Mouse (Mus musculus) liver, embryonic 11.5 days (tissue): ENCODE data around the gene Yipf3. TPM values are rescaled to one million over a fixed set of nuclear protein-coding genes. Genes with fewer than 3 reads are reported as not detected.

ENCODE experiments used
- ATAC-seq: fragments of 200-750 bp; cut with Nextera tagmentation; replicated peaks from 2 replicates; pipeline ENCODE4 v1.8.0; 2017; ENCODE audit warnings: moderate number of reproducible peaks, mild to moderate bottlenecking, moderate TSS enrichment, moderate library complexity; ENCODE audit not compliant: low FRiP score
- DNase-seq: peaks from one replicate; pipeline ENCODE4 v3.0.0-alpha.2; 2017; ENCODE audit warnings: low spot score
- H3K27ac ChIP-seq: fragments of 300-500 bp; sonication (generic); 2 replicates; pipeline ENCODE4 v1.5.1; 2014; ENCODE audit warnings: mild to moderate bottlenecking, low read depth, low read length, control low read depth
- H3K27me3 ChIP-seq: fragments of 300-500 bp; sonication (generic); replicated peaks from 2 replicates; pipeline ENCODE4 v1.6.1; 2014; ENCODE audit warnings: low read length, mixed read lengths; ENCODE audit not compliant: control insufficient read depth, insufficient read depth
- H3K36me3 ChIP-seq: fragments of 300-500 bp; sonication (generic); 2 replicates; pipeline ENCODE4 v1.6.1; 2014; ENCODE audit warnings: mild to moderate bottlenecking, low read length, moderate library complexity, mixed read lengths; ENCODE audit not compliant: control insufficient read depth, insufficient read depth
- H3K4me1 ChIP-seq: fragments of 300-500 bp; sonication (generic); replicated peaks from 2 replicates; pipeline ENCODE4 v1.6.1; 2014; ENCODE audit warnings: low read length, mixed read lengths; ENCODE audit not compliant: control insufficient read depth, insufficient read depth
- H3K4me2 ChIP-seq: fragments of 300-500 bp; sonication (generic); 2 replicates; pipeline ENCODE4 v1.6.1; 2014; ENCODE audit warnings: mild to moderate bottlenecking, control low read depth, moderate library complexity
- H3K4me3 ChIP-seq: fragments of 300-500 bp; sonication (generic); 2 replicates; pipeline ENCODE4 v1.5.1; 2014; ENCODE audit warnings: low read depth, low read length, control low read depth
- H3K9ac ChIP-seq: fragments of 300-500 bp; sonication (generic); 2 replicates; pipeline ENCODE4 v1.6.1; 2014; ENCODE audit warnings: low read depth, low read length, control low read depth
- H3K9me3 ChIP-seq: fragments of 300-500 bp; sonication (generic); 2 replicates; pipeline ENCODE4 v1.6.1; 2016; ENCODE audit warnings: low read length, inconsistent platforms, mixed read lengths; ENCODE audit not compliant: control insufficient read depth
- WGBS: fragments of 180-500 bp; shearing (Covaris S2); extraction: QIAGEN DNeasy Blood & Tissue Kit; methylation state at CpG from one replicate; pipeline ENCODE4 v1.1.7; 2014; 5-methylcytosine and 5-hydroxymethylcytosine counted together
- polyA plus RNA-seq: library from polyadenylated mRNA; unstranded; fragments of >200 nt; fragmentation: Nextera tagmentation; extraction: Ambion mirVana; gene quantifications from 2 replicates; pipeline ENCODE4 v1.2.1, GENCODE M21; 2014

Gene Yipf3
- polyA plus RNA-seq: 65.6 and 76.7 TPM in 2 replicates

- peak within 1 kb of the TSS; percentile 95 for H3K4me3 ChIP-seq
- no peaks in the 10 kb centered on the region for H3K9me3 ChIP-seq
- H3K36me3 ChIP-seq: peaks cover 61% of the 10 kb centered on the region
- peak; percentile 92 for DNase-seq
- under 1% methylated on average over 53 of the region's 53 CpGs for WGBS
- peak within 1 kb of the TSS; percentile 87 for H3K4me2 ChIP-seq
- peak within 1 kb of the TSS; percentile 92 for H3K9ac ChIP-seq
- H3K27ac ChIP-seq: peak within 1 kb of the TSS; percentile 73
- H3K4me1 ChIP-seq: peaks cover 17% of the 10 kb centered on the region
- peak; percentile 90 for ATAC-seq
- H3K27me3 ChIP-seq: no peaks in the 10 kb centered on the region
These were observed at the start of gene Yipf3, which contains the start of gene Polr1c for GRCm38 (mm10) chr17:46247512-46248188. Yipf3 (plus strand) TSS chr17:46248080. Polr1c (minus strand) TSS chr17:46248054.

- ATAC-seq: no peak
- no peaks in the 10 kb centered on the region for H3K9me3 ChIP-seq
- peaks cover 12% of the 10 kb centered on the region for H3K4me1 ChIP-seq
- DNase-seq: no peak
- no peak overlapping the region for H3K27ac ChIP-seq
- 53% methylated on average over 6 of the region's 6 CpGs for WGBS
- peak overlapping the region; percentile 83 for H3K4me2 ChIP-seq
- peak overlapping the region; percentile 25; the same call in 1 of the 2 replicates for H3K9ac ChIP-seq
- H3K4me3 ChIP-seq: peak overlapping the region; percentile 91
- peaks cover 24% of the 10 kb centered on the region for H3K36me3 ChIP-seq
- H3K27me3 ChIP-seq: no peaks in the 10 kb centered on the region
These were observed 46.7 kb upstream of the Yipf3 start for GRCm38 (mm10) chr17:46201151-46201550.

GRCm38 (mm10) chr17:46202421-46203071 lies 45.3 kb upstream of the Yipf3 start, which contains the start of the genes Polh and Xpo5:
Polh (minus strand) TSS chr17:46202645.
Xpo5 (plus strand) TSS chr17:46202782.
- Histone ChIP-seq H3K27ac (peak within 1 kb of the TSS; percentile 94), H3K36me3 (peaks cover 27% of the 10 kb centered on the region), H3K9ac (peak within 1 kb of the TSS; percentile 88), H3K27me3 (no peaks in the 10 kb centered on the region), H3K4me3 (peak within 1 kb of the TSS; percentile 91), H3K4me2 (peak within 1 kb of the TSS; percentile 83), H3K4me1 (peaks cover 12% of the 10 kb centered on the region), H3K9me3 (no peaks in the 10 kb centered on the region)
- under 1% methylated on average over 66 of the region's 66 CpGs for WGBS
- ATAC-seq: peak; percentile 96
- peak; percentile 93 for DNase-seq

GRCm38 (mm10) chr17:46203078-46203477 lies 44.8 kb upstream of the Yipf3 start:
- Histone ChIP-seq H3K9ac (peak overlapping the region; percentile 88), H3K27ac (peak overlapping the region; percentile 94), H3K4me1 (peaks cover 12% of the 10 kb centered on the region), H3K4me3 (peak overlapping the region; percentile 91), H3K4me2 (peak overlapping the region; percentile 77), H3K36me3 (peaks cover 29% of the 10 kb centered on the region), H3K9me3 (no peaks in the 10 kb centered on the region), H3K27me3 (no peaks in the 10 kb centered on the region)
- under 1% methylated on average over 20 of the region's 20 CpGs for WGBS
- ATAC-seq (no peak), DNase-seq (no peak)

- ATAC-seq: no peak
- peaks cover under 1% of the 10 kb centered on the region; the same call in 1 of the 2 replicates for H3K4me1 ChIP-seq
- H3K36me3 ChIP-seq: peaks cover 46% of the 10 kb centered on the region
- DNase-seq: no peak
- no peaks in the 10 kb centered on the region for H3K27me3 ChIP-seq
- no peak overlapping the region for H3K4me2 ChIP-seq
- H3K9me3 ChIP-seq: no peaks in the 10 kb centered on the region
- no peak overlapping the region for H3K9ac ChIP-seq
- H3K27ac ChIP-seq: no peak overlapping the region
- no peak overlapping the region for H3K4me3 ChIP-seq
These were observed 41.2 kb upstream of the Yipf3 start for GRCm38 (mm10) chr17:46206676-46207075.

- WGBS: 87% methylated on average over 3 of the region's 3 CpGs
- Histone ChIP-seq H3K9me3 (no peaks in the 10 kb centered on the region), H3K36me3 (peaks cover 62% of the 10 kb centered on the region), H3K4me1 (no peaks in the 10 kb centered on the region), H3K9ac (no peak overlapping the region), H3K27me3 (no peaks in the 10 kb centered on the region), H3K27ac (no peak overlapping the region), H3K4me3 (no peak overlapping the region), H3K4me2 (no peak overlapping the region)
- DNase-seq (no peak), ATAC-seq (no peak)
These were observed 37.3 kb upstream of the Yipf3 start for GRCm38 (mm10) chr17:46210550-46210949.

GRCm38 (mm10) chr17:46221601-46222000 lies 26.3 kb upstream of the Yipf3 start:
- H3K36me3 ChIP-seq: peaks cover 77% of the 10 kb centered on the region
- WGBS: 78% methylated on average over 3 of the region's 3 CpGs
- ATAC-seq (no peak), DNase-seq (no peak)
- no peaks in the 10 kb centered on the region for H3K4me1 ChIP-seq
- H3K4me3 ChIP-seq: no peak overlapping the region
- H3K27me3 ChIP-seq: no peaks in the 10 kb centered on the region
- no peak overlapping the region for H3K4me2 ChIP-seq
- no peak overlapping the region for H3K27ac ChIP-seq
- no peak overlapping the region for H3K9ac ChIP-seq
- no peaks in the 10 kb centered on the region for H3K9me3 ChIP-seq

- Histone ChIP-seq H3K36me3 (peaks cover 76% of the 10 kb centered on the region), H3K9ac (no peak overlapping the region), H3K9me3 (no peaks in the 10 kb centered on the region), H3K4me1 (no peaks in the 10 kb centered on the region), H3K4me3 (no peak overlapping the region), H3K27me3 (no peaks in the 10 kb centered on the region), H3K27ac (no peak overlapping the region), H3K4me2 (no peak overlapping the region)
- ATAC-seq (no peak), DNase-seq (no peak)
- 89% methylated on average over 7 of the region's 7 CpGs for WGBS
These were observed 20.3 kb upstream of the Yipf3 start for GRCm38 (mm10) chr17:46227576-46227975.
